Mouse (Mus musculus) MEL (cell line): ENCODE results near the gene Ube2j1. TPM values are rescaled to one million over a fixed set of nuclear protein-coding genes. Genes with fewer than 3 reads are reported as not detected.

Experiments
- DNase-seq: peaks from one replicate; pipeline ENCODE4 v3.0.0; 2011; ENCODE audit warnings: low read depth, low spot score
- H3K27ac ChIP-seq: 2 replicates; pipeline ENCODE4 v1.5.1; 2012; ENCODE audit warnings: low read depth, mild to moderate bottlenecking, control low read depth, low read length, moderate library complexity; ENCODE audit not compliant: control insufficient read depth
- H3K27me3 ChIP-seq, 2 experiments: fragments of 150-350 bp in 1 of 2; sonication (generic) in 1 of 2; 2 replicates each; pipeline ENCODE4 v1.6.1; 2012; ENCODE audit warnings: low read length in 2 of 2, mild to moderate bottlenecking in 2 of 2, improper control_type of control experiment in 1 of 2, moderate library complexity in 1 of 2; ENCODE audit not compliant: insufficient read depth in 2 of 2, control insufficient read depth in 1 of 2
- H3K36me3 ChIP-seq, 2 experiments: 2 replicates each; pipeline ENCODE4 v1.6.1; 2012 to 2014; ENCODE audit warnings: low read length in 2 of 2, improper control_type of control experiment in 1 of 2, inconsistent platforms in 1 of 2, mild to moderate bottlenecking in 1 of 2; ENCODE audit not compliant: insufficient read depth in 2 of 2, control insufficient read depth in 1 of 2
- H3K4me1 ChIP-seq, 2 experiments: fragments of 150-350 bp in 1 of 2; sonication (generic) in 1 of 2; 2 replicates each; pipeline ENCODE4 v1.6.1; 2012; ENCODE audit warnings: low read length in 2 of 2, improper control_type of control experiment in 1 of 2, mild to moderate bottlenecking in 1 of 2; ENCODE audit not compliant: insufficient read depth in 2 of 2, control insufficient read depth in 1 of 2
- H3K4me3 ChIP-seq, 2 experiments: fragments of 150-350 bp in 1 of 2; sonication (generic) in 1 of 2; 2 replicates each; pipeline ENCODE4 v1.5.1; 2012; ENCODE audit warnings: low read depth in 2 of 2, low read length in 2 of 2, mild to moderate bottlenecking in 2 of 2, moderate library complexity in 2 of 2, control low read depth in 1 of 2, improper control_type of control experiment in 1 of 2; ENCODE audit not compliant: control insufficient read depth in 1 of 2, insufficient read depth in 1 of 2
- H3K79me2 ChIP-seq: 2 replicates; pipeline ENCODE4 v1.6.1; 2012; ENCODE audit warnings: mild to moderate bottlenecking, low read length, moderate library complexity; ENCODE audit not compliant: control insufficient read depth, poor library complexity, insufficient read depth
- H3K9ac ChIP-seq: 2 replicates; pipeline ENCODE4 v1.6.1; 2012; ENCODE audit warnings: low read depth, mild to moderate bottlenecking, control low read depth, low read length, moderate library complexity; ENCODE audit not compliant: control insufficient read depth, poor library complexity, severe bottlenecking
- H3K9me3 ChIP-seq: fragments of 150-350 bp; sonication (generic); replicated peaks from 2 replicates; pipeline ENCODE4 v1.6.1; 2012; ENCODE audit warnings: mild to moderate bottlenecking, low read length, improper control_type of control experiment, moderate library complexity; ENCODE audit not compliant: insufficient read depth
- ETS1 ChIP-seq: IDR thresholded peaks from 2 replicates; pipeline ENCODE4 v1.6.1; 2012; ENCODE audit warnings: low read depth, mild to moderate bottlenecking, inconsistent platforms, low read length, improper control_type of control experiment, moderate library complexity
- GATA1 ChIP-seq: IDR thresholded peaks from 2 replicates; pipeline ENCODE4 v1.6.1; 2011; ENCODE audit warnings: low read depth, low read length, improper control_type of control experiment
- HCFC1 ChIP-seq: IDR thresholded peaks from 2 replicates; pipeline ENCODE4 v1.6.1; 2012; ENCODE audit warnings: low read depth, mild to moderate bottlenecking, inconsistent platforms, low read length, improper control_type of control experiment, moderate library complexity
- JUND ChIP-seq: IDR thresholded peaks from 2 replicates; pipeline ENCODE4 v1.6.1; 2011; ENCODE audit warnings: low read depth, mild to moderate bottlenecking, improper control_type of control experiment, low read length
- MEF2A ChIP-seq: IDR thresholded peaks from 2 replicates; pipeline ENCODE4 v1.6.1; 2014; ENCODE audit warnings: low read depth, mild to moderate bottlenecking, inconsistent platforms, low read length, improper control_type of control experiment; ENCODE audit not compliant: poor library complexity, insufficient replicate concordance, severe bottlenecking; ENCODE audit errors: extremely low read depth
- MYB ChIP-seq: IDR thresholded peaks from 2 replicates; pipeline ENCODE4 v1.6.1; 2011; ENCODE audit warnings: mild to moderate bottlenecking, low read depth, low read length, improper control_type of control experiment
- MYC ChIP-seq: IDR thresholded peaks from 2 replicates; pipeline ENCODE4 v1.6.1; 2011; ENCODE audit warnings: low read depth, mild to moderate bottlenecking, low read length, improper control_type of control experiment, moderate library complexity
- NELFE ChIP-seq: IDR thresholded peaks from 2 replicates; pipeline ENCODE4 v1.6.1; 2011; ENCODE audit warnings: low read depth, low read length, improper control_type of control experiment
- NRF1 ChIP-seq: IDR thresholded peaks from 2 replicates; pipeline ENCODE4 v1.6.1; 2014; ENCODE audit warnings: low read depth, mild to moderate bottlenecking, inconsistent platforms, low read length, improper control_type of control experiment, moderate library complexity; ENCODE audit not compliant: poor library complexity, insufficient read depth, severe bottlenecking
- POLR2A ChIP-seq, 2 experiments: IDR thresholded peaks; 2 replicates each; pipeline ENCODE4 v1.6.1; 2011 to 2012; ENCODE audit warnings: low read length in 2 of 2, mild to moderate bottlenecking in 2 of 2, control low read depth in 1 of 2, improper control_type of control experiment in 1 of 2, low read depth in 1 of 2, moderate library complexity in 1 of 2; ENCODE audit not compliant: control insufficient read depth in 1 of 2, insufficient read depth in 1 of 2, poor library complexity in 1 of 2
- POLR2AphosphoS2 ChIP-seq: IDR thresholded peaks from 2 replicates; pipeline ENCODE4 v1.6.1; 2011; ENCODE audit warnings: low read length, improper control_type of control experiment
- POLR2AphosphoS5 ChIP-seq: IDR thresholded peaks from 2 replicates; pipeline ENCODE4 v1.6.1; 2012; ENCODE audit warnings: low read depth, borderline replicate concordance, mild to moderate bottlenecking, inconsistent platforms, low read length, moderate library complexity, mixed read lengths
- RCOR1 ChIP-seq: IDR thresholded peaks from 2 replicates; pipeline ENCODE4 v1.6.1; 2012; ENCODE audit warnings: low read depth, mild to moderate bottlenecking, inconsistent platforms, low read length, improper control_type of control experiment
- SMC3 ChIP-seq: IDR thresholded peaks from 2 replicates; pipeline ENCODE4 v1.6.1; 2011; ENCODE audit warnings: low read depth, low read length, improper control_type of control experiment
- TAL1 ChIP-seq: IDR thresholded peaks from 2 replicates; pipeline ENCODE4 v1.6.1; 2012; ENCODE audit warnings: mild to moderate bottlenecking, inconsistent platforms, low read length, moderate library complexity, mixed read lengths
- TCF12 ChIP-seq: IDR thresholded peaks from 2 replicates; pipeline ENCODE4 v1.6.1; 2014; ENCODE audit warnings: low read depth, mild to moderate bottlenecking, inconsistent platforms, low read length, improper control_type of control experiment, moderate library complexity
- UBTF ChIP-seq: IDR thresholded peaks from 2 replicates; pipeline ENCODE4 v1.6.1; 2012; ENCODE audit warnings: low read depth, mild to moderate bottlenecking, inconsistent platforms, low read length, improper control_type of control experiment, moderate library complexity, borderline replicate concordance; ENCODE audit not compliant: insufficient read depth
- USF1 ChIP-seq: IDR thresholded peaks from 2 replicates; pipeline ENCODE4 v1.6.1; 2014; ENCODE audit warnings: low read depth, mild to moderate bottlenecking, inconsistent platforms, low read length, improper control_type of control experiment, moderate library complexity
- USF2 ChIP-seq, 2 experiments: IDR thresholded peaks; 2 replicates each; pipeline ENCODE4 v1.6.1; 2011 to 2012; ENCODE audit warnings: improper control_type of control experiment in 2 of 2, low read length in 2 of 2, borderline replicate concordance in 1 of 2, inconsistent platforms in 1 of 2, low read depth in 1 of 2, mild to moderate bottlenecking in 1 of 2; ENCODE audit not compliant: insufficient read depth in 1 of 2
- ZC3H11A ChIP-seq: IDR thresholded peaks from 2 replicates; pipeline ENCODE4 v1.6.1; 2012; ENCODE audit warnings: low read depth, mild to moderate bottlenecking, inconsistent platforms, low read length, improper control_type of control experiment
- ZMIZ1 ChIP-seq: IDR thresholded peaks from 2 replicates; pipeline ENCODE4 v1.6.1; 2012; ENCODE audit warnings: low read depth, mild to moderate bottlenecking, inconsistent platforms, low read length, improper control_type of control experiment, moderate library complexity
- ZNF384 ChIP-seq: IDR thresholded peaks from 2 replicates; pipeline ENCODE4 v1.6.1; 2012; ENCODE audit warnings: low read depth, mild to moderate bottlenecking, inconsistent platforms, low read length, improper control_type of control experiment
- polyA plus RNA-seq, 2 experiments: library from polyadenylated mRNA; stranded (reverse) in 1 of 2; unstranded in 1 of 2; fragments of >175 nt in 1 of 2; fragments of >200 nt in 1 of 2; gene quantifications; 2 replicates each; pipeline versions ENCODE4 v1.2.1 to v1.2.4; 2012; ENCODE audit warnings: low replicate concordance in 2 of 2, low read depth in 1 of 2; ENCODE audit not compliant: insufficient read length in 2 of 2, insufficient read depth in 1 of 2, missing spikeins in 1 of 2
- total RNA-seq: library from RNA; depleted of rRNA; stranded (reverse); fragments of 300-350 nt; gene quantifications from 2 replicates; pipeline ENCODE4 v1.2.3, GENCODE M21; 2012

The Ube2j1 gene
- total and polyA plus RNA-seq, 3 experiments: 32.6 to 42.9 TPM; not detected in 1

DNA sequence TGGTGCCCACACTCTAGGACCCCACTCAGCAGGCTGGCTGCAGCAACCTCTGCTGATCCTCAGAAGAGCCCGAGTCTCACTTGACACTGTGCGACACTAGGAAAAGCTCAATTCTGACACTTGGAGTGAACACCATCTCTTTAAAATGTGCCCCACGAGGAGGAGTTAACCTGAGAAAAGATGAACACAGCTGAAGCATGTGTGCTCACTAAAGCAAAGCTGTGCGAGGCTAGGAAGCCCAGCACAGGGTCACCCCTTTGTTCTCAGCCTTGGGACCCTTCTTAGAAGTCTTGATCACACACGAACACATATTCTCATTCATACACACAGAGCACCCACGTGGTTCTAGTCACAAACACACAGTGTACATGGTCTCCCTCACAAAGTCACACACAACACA is 33.8 kb downstream of the Ube2j1 start:
- Histone ChIP-seq H3K27me3 (no peaks in the 10 kb centered on the region), H3K9ac (no peak overlapping the region), H3K79me2 (no peaks in the 10 kb centered on the region), H3K36me3 (no peaks in the 10 kb centered on the region), H3K9me3 (no peaks in the 10 kb centered on the region), H3K4me3 (no peak overlapping the region), H3K27ac (no peak overlapping the region), H3K4me1 (no peaks in the 10 kb centered on the region)
- DNase-seq: no peak
- TF ChIP-seq HCFC1 (no peak), TCF12 (no peak), JUND (no peak), ETS1 (no peak), GATA1 (no peak), POLR2A (IDR thresholded peaks at IDR 0.05; ENCODE audit: control insufficient read depth in 1 of 2, insufficient read depth in 1 of 2, low read depth in 1 of 2, low read length in 2 of 2, poor library complexity in 1 of 2) (no peak), ZNF384 (no peak), USF2 (IDR thresholded peaks at IDR 0.05; ENCODE audit: borderline replicate concordance in 1 of 2, insufficient read depth in 1 of 2, low read depth in 1 of 2, low read length in 2 of 2) (no peak)

DNA sequence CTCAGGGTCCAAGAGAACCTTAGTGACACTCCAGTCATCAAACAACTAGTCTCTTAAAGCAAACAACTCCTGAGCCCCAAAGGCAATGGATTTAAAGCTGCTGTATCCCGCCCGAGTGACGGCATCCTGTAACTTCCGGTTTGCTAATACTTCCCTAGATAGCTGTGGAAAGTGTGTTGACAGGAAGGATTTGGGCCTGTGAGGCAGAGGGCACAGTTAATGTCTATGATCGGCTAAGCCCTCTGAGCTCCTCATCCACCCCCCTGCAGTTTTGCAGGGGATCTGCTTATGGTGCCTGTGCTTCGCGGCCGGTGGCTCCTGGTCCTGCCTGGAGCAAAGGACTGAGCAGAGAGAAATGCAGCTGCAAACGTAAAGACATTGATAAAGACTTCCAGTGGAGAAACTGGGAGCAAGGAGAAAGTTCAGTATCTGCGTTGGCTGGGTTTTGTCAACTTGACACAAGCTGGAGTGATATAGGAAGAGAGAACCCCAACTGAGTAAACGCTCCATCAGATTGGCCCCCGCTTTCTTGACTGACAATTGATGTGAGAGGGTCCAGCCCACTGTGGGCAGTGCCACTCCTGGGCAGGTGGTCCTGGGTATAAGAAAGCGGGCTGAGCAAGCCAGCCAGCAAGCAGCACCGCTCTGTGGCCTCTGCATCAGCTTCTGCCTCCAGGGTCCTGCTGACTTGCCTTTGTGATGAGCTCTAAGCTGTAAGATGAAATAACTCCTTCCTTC is 35.2 kb downstream of the Ube2j1 start:
- no peak for DNase-seq
- no peak overlapping the region for H3K27ac ChIP-seq
- no peaks in the 10 kb centered on the region for H3K9me3 ChIP-seq
- H3K27me3 ChIP-seq: no peaks in the 10 kb centered on the region
- no peak for TF ChIP-seq MYC
- TF ChIP-seq ZNF384: no peak
- TF ChIP-seq POLR2AphosphoS5: no peak
- H3K36me3 ChIP-seq: no peaks in the 10 kb centered on the region
- H3K4me3 ChIP-seq: no peak overlapping the region
- no peaks in the 10 kb centered on the region for H3K79me2 ChIP-seq
- H3K9ac ChIP-seq: no peak overlapping the region
- no peaks in the 10 kb centered on the region for H3K4me1 ChIP-seq

DNA sequence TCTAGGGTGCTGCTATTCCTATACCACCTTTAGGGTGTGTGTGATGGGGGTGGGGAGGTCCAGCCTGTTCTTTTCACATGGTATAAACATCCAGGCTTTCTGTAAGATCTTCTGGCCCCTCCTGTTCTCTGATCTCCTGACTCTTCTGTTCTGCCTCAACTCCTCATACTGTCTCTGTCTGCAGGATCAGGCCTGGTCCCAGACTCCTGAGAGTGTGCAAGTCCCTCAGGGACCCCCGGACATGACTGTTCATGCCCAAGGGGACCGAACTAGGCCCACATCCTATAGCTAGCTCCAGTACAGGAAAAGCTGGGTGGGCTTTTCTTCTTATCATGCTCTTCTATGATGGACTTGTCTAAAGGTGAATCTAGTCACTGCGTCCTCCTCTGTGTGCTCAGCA is 36.1 kb downstream of the Ube2j1 start:
- Histone ChIP-seq H3K27me3 (no peaks in the 10 kb centered on the region), H3K9me3 (no peaks in the 10 kb centered on the region), H3K4me3 (no peak overlapping the region), H3K79me2 (no peaks in the 10 kb centered on the region), H3K36me3 (peaks cover 0 to 1% of the 10 kb centered on the region in 2 experiments; a peak in 1 of 4 replicates), H3K9ac (no peak overlapping the region), H3K4me1 (peaks cover 0 to 4% of the 10 kb centered on the region in 2 experiments; a peak in 1 of 4 replicates), H3K27ac (no peak overlapping the region)
- no peak for DNase-seq
- TF ChIP-seq USF1 (no peak), GATA1 (no peak), NRF1 (no peak), HCFC1 (no peak), UBTF (no peak), POLR2AphosphoS2 (no peak), ZMIZ1 (no peak), RCOR1 (no peak), TAL1 (no peak), JUND (no peak), NELFE (no peak), USF2 (IDR thresholded peaks at IDR 0.05; ENCODE audit: borderline replicate concordance in 1 of 2, insufficient read depth in 1 of 2, low read depth in 1 of 2, low read length in 2 of 2) (no peak), MEF2A (no peak), SMC3 (no peak), ZC3H11A (no peak), MYB (no peak)
